12 mouse cellular contexts compared by ENCODE assay signal in the genomic region with DNA sequence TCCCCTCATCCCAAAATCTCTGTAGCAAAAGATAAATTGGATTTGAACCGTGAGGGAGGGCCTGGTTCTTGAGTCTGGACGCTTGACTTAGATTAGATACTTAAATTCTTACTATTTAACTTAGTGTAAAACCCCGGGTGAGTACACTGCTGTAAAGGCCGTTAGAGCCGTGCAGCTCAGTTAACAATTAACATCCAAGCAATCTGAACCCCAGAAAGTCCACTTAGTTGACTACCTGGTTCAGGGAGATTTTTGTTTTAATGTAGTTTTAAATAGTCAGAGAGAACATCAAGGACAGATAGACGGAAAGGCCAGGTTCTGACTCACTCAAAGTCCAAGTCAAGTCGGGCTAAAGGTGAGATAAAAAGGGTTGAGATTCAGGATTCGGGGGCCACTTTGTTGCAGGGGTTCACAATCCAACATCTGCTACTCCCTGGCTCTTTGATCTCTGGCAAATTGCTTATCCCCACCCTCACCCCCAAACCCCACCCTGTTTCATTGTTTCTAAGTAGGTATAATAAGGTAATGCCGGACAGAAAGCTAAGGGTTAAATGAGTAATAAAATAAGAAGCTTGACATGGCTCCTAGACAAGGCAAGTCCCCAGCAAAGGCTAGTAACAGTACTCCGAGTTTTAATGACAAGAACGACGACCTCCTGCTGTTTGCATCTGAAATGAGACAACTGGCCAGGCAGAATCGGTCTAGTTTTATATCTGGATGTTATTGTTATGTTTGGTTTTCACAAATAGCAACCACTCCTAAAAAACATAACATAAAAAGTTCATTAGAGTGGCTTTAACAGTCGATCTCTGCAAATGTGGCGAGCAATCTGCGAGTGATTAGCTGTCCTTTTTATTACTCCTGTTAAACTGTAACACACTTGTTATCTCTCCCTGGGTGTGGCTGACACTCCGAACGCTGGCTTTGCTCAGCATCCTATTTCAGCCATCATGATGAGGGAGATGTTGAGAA. TPM values are rescaled to one million over a fixed set of nuclear protein-coding genes. Genes with fewer than 3 reads are reported as not detected.
DNase-seq lines count a peak whose midpoint lies in the region; ATAC-seq and TF ChIP-seq lines count a peak whose summit lies in the region.
"Had no signal": no experiment of that assay in that cellular context is flagged by ENCODE, and none has a peak within 500 bp of the region (broad histone marks: within the 10 kb centered on the region; RNA-seq: fewer than 3 reads in every experiment).

No protein-coding gene starts in this region.

- H3K9me3 ChIP-seq in heart, embryonic 11.5 days (replicated peaks; ENCODE audit: control insufficient read depth, low read length) = no peaks in the 10 kb centered on the region
- H3K9me3 ChIP-seq in MEL (replicated peaks; ENCODE audit: insufficient read depth, low read length) = no peaks in the 10 kb centered on the region
- H3K9me3 ChIP-seq in intestine, embryonic 14.5 days (ENCODE audit: control insufficient read depth, low read length) = no peaks in the 10 kb centered on the region

- WGBS in heart, embryonic 11.5 days (ENCODE audit: insufficient replicate concordance) = 25% methylated on average over 18 of the region's 18 CpGs
- 38% methylated on average over 18 of the region's 18 CpGs for WGBS in intestine, embryonic 14.5 days
- WGBS in large intestine, adult 2 months = 25% methylated on average over 18 of the region's 18 CpGs

- DNase-seq in heart, postnatal 14 days = no peak
- peak; percentile 70 for DNase-seq in MEL (ENCODE audit: low read depth, low spot score)
- peak; percentile 56 for DNase-seq in intestine, embryonic 14.5 days (ENCODE audit: low spot score)
- peak; percentile 59 for DNase-seq in large intestine, adult 2 months (ENCODE audit: low read depth, low spot score)
- DNase-seq in testis, postnatal 14 days (ENCODE audit: low spot score) = no peak
- DNase-seq in gastrocnemius, adult 8-10 months (ENCODE audit: low spot score in 2 of 2) = no peak
- DNase-seq in embryo, embryonic 11 days = no peak
- DNase-seq: right cerebral cortex, postnatal 25 days; thymus, adult 2 months had no signal

- TF ChIP-seq POLR2A in MEL (IDR thresholded peaks at IDR 0.05; ENCODE audit: control insufficient read depth in 1 of 2, insufficient read depth in 1 of 2, low read depth in 1 of 2, low read length in 2 of 2, poor library complexity in 1 of 2) = no peak

- TF ChIP-seq CTCF in MEL (IDR thresholded peaks at IDR 0.05 in 2 of 3, conservative IDR thresholded peaks at IDR 0.05 in 1 of 3; ENCODE audit: control insufficient read depth in 1 of 3, insufficient read depth in 1 of 3, low read depth in 2 of 3, low read length in 3 of 3, poor library complexity in 1 of 3, severe bottlenecking in 1 of 3) = no peak

- H3K27ac ChIP-seq in heart, embryonic 11.5 days (ENCODE audit: low read depth, low read length) = peak overlapping the region; percentile 71
- H3K27ac ChIP-seq in MEL (ENCODE audit: control insufficient read depth, low read depth, low read length) = peak overlapping the region; percentile 30; the same call in 1 of the 2 replicates
- H3K27ac ChIP-seq in intestine, embryonic 14.5 days (ENCODE audit: low read depth) = peak overlapping the region; percentile 65

- peaks cover 30% of the 10 kb centered on the region for H3K4me1 ChIP-seq in heart, embryonic 11.5 days (ENCODE audit: control insufficient read depth, insufficient read depth, low read length)
- H3K4me1 ChIP-seq in MEL (ENCODE audit: control insufficient read depth in 1 of 2, insufficient read depth in 2 of 2, low read length in 2 of 2) = peaks cover 13 to 31% of the 10 kb centered on the region in 2 experiments
- peaks cover 19% of the 10 kb centered on the region for H3K4me1 ChIP-seq in intestine, embryonic 14.5 days (replicated peaks; ENCODE audit: control insufficient read depth, insufficient read depth, low read length)

- H3K4me2 ChIP-seq in heart, embryonic 11.5 days = no peak overlapping the region; the same call in 1 of the 2 replicates
- peak overlapping the region; percentile 23 for H3K4me2 ChIP-seq in intestine, embryonic 14.5 days (ENCODE audit: low read length)

- no peak for TF ChIP-seq RAD21 in MEL (IDR thresholded peaks at IDR 0.05; ENCODE audit: low read depth, low read length)

- peak; percentile 82 to 84 for TF ChIP-seq EP300 in MEL (IDR thresholded peaks at IDR 0.05; ENCODE audit: low read depth in 1 of 2, low read length in 2 of 2)

- H3K27me3 ChIP-seq in heart, embryonic 11.5 days (ENCODE audit: control insufficient read depth, insufficient read depth, low read length) = no peaks in the 10 kb centered on the region
- H3K27me3 ChIP-seq in MEL (ENCODE audit: control insufficient read depth in 1 of 2, insufficient read depth in 2 of 2, low read length in 2 of 2) = no peaks in the 10 kb centered on the region
- no peaks in the 10 kb centered on the region for H3K27me3 ChIP-seq in intestine, embryonic 14.5 days (replicated peaks; ENCODE audit: control insufficient read depth, insufficient read depth, low read length)

- no peaks in the 10 kb centered on the region for H3K79me2 ChIP-seq in MEL (ENCODE audit: control insufficient read depth, insufficient read depth, low read length, poor library complexity)

- intact Hi-C loops in heart, postnatal 14 days (cut with DNase I) = loop anchor here (5.0 kb wide), 1 partner anchor 50 kb away; no protein-coding TSS in a partner anchor

- H3K36me3 ChIP-seq in heart, embryonic 11.5 days (ENCODE audit: control insufficient read depth, insufficient read depth, low read length) = no peaks in the 10 kb centered on the region
- peaks cover 0 to 31% of the 10 kb centered on the region in 2 experiments; a peak in 2 of 4 replicates for H3K36me3 ChIP-seq in MEL (ENCODE audit: control insufficient read depth in 1 of 2, insufficient read depth in 2 of 2, low read length in 2 of 2)
- no peaks in the 10 kb centered on the region for H3K36me3 ChIP-seq in intestine, embryonic 14.5 days (ENCODE audit: control insufficient read depth, insufficient read depth, low read length)

- H3K4me3 ChIP-seq in heart, embryonic 11.5 days (ENCODE audit: low read depth, low read length) = no peak overlapping the region
- H3K4me3 ChIP-seq in MEL (ENCODE audit: control insufficient read depth in 1 of 2, insufficient read depth in 1 of 2, low read depth in 2 of 2, low read length in 2 of 2) = peak overlapping the region; percentile 1 to 20
- no peak overlapping the region for H3K4me3 ChIP-seq in intestine, embryonic 14.5 days (ENCODE audit: low read depth, low read length)
- H3K4me3 ChIP-seq: myocyte had no signal

- no peak for ATAC-seq in heart, embryonic 11.5 days (replicated peaks; ENCODE audit: insufficient number of reproducible peaks, low FRiP score, low TSS enrichment)
- ATAC-seq in intestine, embryonic 14.5 days (replicated peaks; ENCODE audit: low FRiP score, low TSS enrichment, low read depth) = peak; percentile 60; the same call in 1 of the 2 replicates
- ATAC-seq: forebrain, embryonic 16.5 days had no signal

- no peak overlapping the region for H3K9ac ChIP-seq in heart, embryonic 11.5 days (ENCODE audit: low read depth, low read length)
- no peak overlapping the region for H3K9ac ChIP-seq in MEL (ENCODE audit: control insufficient read depth, low read depth, low read length, poor library complexity, severe bottlenecking)
- H3K9ac ChIP-seq in intestine, embryonic 14.5 days (ENCODE audit: low read length) = no peak overlapping the region

TF ChIP-seq in MEL, 35 proteins besides CTCF, POLR2A, EP300 and RAD21 (continues in another document):
- TF ChIP-seq GATA1 (IDR thresholded peaks at IDR 0.05; ENCODE audit: low read depth, low read length) (peak; percentile 91), POLR2AphosphoS2 (IDR thresholded peaks at IDR 0.05; ENCODE audit: low read length) (no peak), SIN3A (IDR thresholded peaks at IDR 0.05; ENCODE audit: low read length) (peak; percentile 75), JUND (IDR thresholded peaks at IDR 0.05; ENCODE audit: low read depth, low read length) (peak; percentile 21; the same call in 1 of the 2 replicates), RCOR1 (IDR thresholded peaks at IDR 0.05; ENCODE audit: low read depth, low read length) (peak; percentile 95), TBP (IDR thresholded peaks at IDR 0.05; ENCODE audit: low read depth, low read length) (peak; percentile 50; the same call in 1 of the 2 replicates), ZNF384 (IDR thresholded peaks at IDR 0.05; ENCODE audit: low read depth, low read length) (0 out of 2 replicates have a peak, but pooled peaks have one; percentile 35), TCF12 (IDR thresholded peaks at IDR 0.05; ENCODE audit: low read depth, low read length) (peak; percentile 65), MYC (IDR thresholded peaks at IDR 0.05; ENCODE audit: low read depth, low read length) (peak; percentile 52; the same call in 1 of the 2 replicates), SMC3 (IDR thresholded peaks at IDR 0.05; ENCODE audit: low read depth, low read length) (no peak; the same call in 1 of the 2 replicates), TAL1 (IDR thresholded peaks at IDR 0.05; ENCODE audit: low read length) (peak; percentile 12; the same call in 1 of the 2 replicates), CHD1 (IDR thresholded peaks at IDR 0.05; ENCODE audit: low read depth, low read length) (0 out of 2 replicates have a peak, but pooled peaks have one; percentile 28), HCFC1 (IDR thresholded peaks at IDR 0.05; ENCODE audit: low read depth, low read length) (peak; percentile 62; the same call in 1 of the 2 replicates), MXI1 (IDR thresholded peaks at IDR 0.05; ENCODE audit: low read depth, low read length) (peak; percentile 82), BHLHE40 (IDR thresholded peaks at IDR 0.05; ENCODE audit: borderline replicate concordance, low read depth, low read length) (peak; percentile 67; the same call in 1 of the 2 replicates), ETS1 (IDR thresholded peaks at IDR 0.05; ENCODE audit: low read depth, low read length) (peak; percentile 73), ZMIZ1 (IDR thresholded peaks at IDR 0.05; ENCODE audit: low read depth, low read length) (0 out of 2 replicates have a peak, but pooled peaks have one; percentile 25), MAX (IDR thresholded peaks at IDR 0.05; ENCODE audit: low read length) (peak; percentile 76), NELFE (IDR thresholded peaks at IDR 0.05; ENCODE audit: low read depth, low read length) (peak; percentile 49; the same call in 1 of the 2 replicates)

RNA-seq across cellular contexts. Expression of gene Add3, which starts 12.6 kb away (rescaled TPM):
- 133 and 152 TPM in 2 replicates for polyA plus RNA-seq in heart, embryonic 11.5 days (2014; fragmentation: Nextera tagmentation; extraction: Ambion mirVana)
- 10 to 100 TPM; 63.4 to 65.2 TPM for total RNA-seq in heart, postnatal 14 days (2021)
- total RNA-seq in MEL (2012; rRNA removed) = 14.0 and 33.0 TPM in 2 replicates
- polyA plus RNA-seq in MEL (2012; ENCODE audit: insufficient read depth in 1 of 2, insufficient read length in 2 of 2, low read depth in 1 of 2, low replicate concordance in 2 of 2, missing spikeins in 1 of 2) = 10 to 100 TPM in 1 of 2 experiments, not detected in 1; 52.9 TPM
- 115 and 120 TPM in 2 replicates for polyA plus RNA-seq in intestine, embryonic 14.5 days (2014; fragmentation: Nextera tagmentation; extraction: Ambion mirVana)
- polyA plus RNA-seq in large intestine, adult 2 months (2012; rRNA removed) = 28.0 and 44.9 TPM in 2 replicates
- total RNA-seq in gastrocnemius, adult 8-10 months (2022) = 10 to 100 TPM; 17.4 to 25.8 (median 20.8) TPM

Comparison
In these comparisons a context has a peak if more than half of its experiments do, and no peak if none do; other contexts are left out.
1. H3K4me3 ChIP-seq: peak in MEL (2 of 2); none in heart, embryonic 11.5 days (single experiment) and intestine, embryonic 14.5 days (single experiment).
2. DNase-seq: peak in MEL (single experiment), intestine, embryonic 14.5 days (single experiment) and large intestine, adult 2 months (single experiment); none in heart, postnatal 14 days (0 of 2), testis, postnatal 14 days (single experiment), gastrocnemius, adult 8-10 months (0 of 2) and embryo, embryonic 11 days (single experiment).
3. Peak in every context shown above with its lines, with median percentiles within 50 percentile points of each other: H3K27ac ChIP-seq.